Mouse (Mus musculus): ENCODE results near the gene Antxr1. TPM values are rescaled to one million over a fixed set of nuclear protein-coding genes. Genes with fewer than 3 reads are reported as not detected.

Gene Antxr1
- polyA plus RNA-seq, 1 experiment: 200 TPM

- TF ChIP-seq POLR2A (IDR thresholded peaks at IDR 0.05; ENCODE audit: low read depth, low read length): no peak
- no peak for TF ChIP-seq CTCF (IDR thresholded peaks at IDR 0.05; ENCODE audit: borderline replicate concordance, insufficient read depth, low read length)
- no peak overlapping the region for H3K4me3 ChIP-seq (ENCODE audit: insufficient read depth, low read length)
- H3K4me1 ChIP-seq (ENCODE audit: control insufficient read depth, insufficient read depth, low read length): no peaks in the 10 kb centered on the region
- no peak overlapping the region for H3K27ac ChIP-seq (ENCODE audit: insufficient read depth, low read length)
These were observed 195.6 kb downstream of the Antxr1 start for GRCm38 (mm10) chr6:87139796-87140553.

DNA sequence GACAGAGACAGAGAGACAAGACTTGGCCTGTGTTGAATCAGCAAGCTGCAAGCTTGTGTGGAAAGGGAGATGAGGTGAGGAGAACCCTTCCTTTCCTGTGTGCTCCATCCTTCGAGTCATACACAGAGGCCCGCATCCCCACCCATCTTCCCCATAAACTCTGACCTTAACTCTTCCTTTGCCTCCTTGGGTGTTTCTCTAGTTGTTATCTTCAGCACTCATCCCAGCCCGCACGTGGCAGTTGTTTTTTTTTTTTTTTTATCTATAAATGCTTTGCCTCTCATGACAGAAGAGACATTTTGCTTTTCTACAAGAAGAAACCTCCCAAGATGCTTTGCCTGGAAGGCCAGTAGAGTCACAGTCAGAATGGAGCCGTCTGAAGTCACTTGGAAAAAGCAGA, 197.1 kb downstream of the Antxr1 start:
- no peak overlapping the region for H3K4me3 ChIP-seq (ENCODE audit: insufficient read depth, low read length)
- no peaks in the 10 kb centered on the region for H3K4me1 ChIP-seq (ENCODE audit: control insufficient read depth, insufficient read depth, low read length)
- no peak for TF ChIP-seq POLR2A (IDR thresholded peaks at IDR 0.05; ENCODE audit: low read depth, low read length)
- no peak for TF ChIP-seq CTCF (IDR thresholded peaks at IDR 0.05; ENCODE audit: borderline replicate concordance, insufficient read depth, low read length)
- no peak overlapping the region for H3K27ac ChIP-seq (ENCODE audit: insufficient read depth, low read length)

GRCm38 (mm10) chr6:87133966-87134546, 201.6 kb downstream of the Antxr1 start:
- H3K4me1 ChIP-seq (ENCODE audit: control insufficient read depth, insufficient read depth, low read length): no peaks in the 10 kb centered on the region
- H3K27ac ChIP-seq (ENCODE audit: insufficient read depth, low read length): no peak overlapping the region
- no peak overlapping the region for H3K4me3 ChIP-seq (ENCODE audit: insufficient read depth, low read length)
- TF ChIP-seq CTCF (IDR thresholded peaks at IDR 0.05; ENCODE audit: borderline replicate concordance, insufficient read depth, low read length) (no peak), POLR2A (IDR thresholded peaks at IDR 0.05; ENCODE audit: low read depth, low read length) (no peak)

DNA sequence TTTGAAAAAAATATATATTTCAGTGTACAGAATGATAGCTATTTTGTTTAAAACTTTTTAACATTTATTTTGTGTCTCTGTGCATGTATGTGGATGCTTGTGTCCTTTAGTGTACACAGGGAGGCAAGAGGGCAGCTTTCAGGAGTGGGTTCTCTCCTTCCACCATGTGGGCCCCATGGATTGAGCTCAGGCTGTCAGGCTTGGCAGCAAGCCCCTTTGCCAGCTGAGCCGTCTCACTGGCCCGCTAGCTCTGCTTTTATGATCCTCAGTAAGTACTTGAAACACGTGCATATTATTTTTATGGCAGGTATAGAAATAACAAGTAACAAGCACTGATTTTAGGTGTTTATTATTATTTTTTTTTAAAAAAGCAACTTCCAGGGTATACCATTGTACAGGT, 202.1 kb downstream of the Antxr1 start:
- Histone ChIP-seq H3K27ac (ENCODE audit: insufficient read depth, low read length) (no peak overlapping the region), H3K4me1 (ENCODE audit: control insufficient read depth, insufficient read depth, low read length) (no peaks in the 10 kb centered on the region), H3K4me3 (ENCODE audit: insufficient read depth, low read length) (no peak overlapping the region)
- TF ChIP-seq POLR2A (IDR thresholded peaks at IDR 0.05; ENCODE audit: low read depth, low read length): no peak

DNA sequence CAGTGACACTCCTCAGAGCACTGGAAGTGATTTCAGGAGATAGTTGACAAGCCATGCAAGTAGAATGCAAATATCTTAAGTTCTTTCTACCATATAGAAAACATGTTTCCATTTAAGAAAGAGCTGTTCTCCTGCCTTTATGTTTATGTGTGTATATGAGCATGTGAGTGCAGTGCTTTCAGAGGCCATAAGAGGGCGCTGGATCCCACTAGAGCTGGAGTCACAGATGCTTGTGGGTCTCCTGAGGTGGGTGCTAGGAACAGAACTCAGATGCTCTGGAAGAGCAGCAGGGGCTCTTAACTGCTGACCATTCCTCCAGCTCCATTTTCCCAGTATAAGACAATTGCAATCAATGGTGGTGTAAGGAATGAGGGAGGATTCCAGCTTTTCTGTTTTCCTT, 204.5 kb downstream of the Antxr1 start:
- Histone ChIP-seq H3K27ac (ENCODE audit: insufficient read depth, low read length) (no peak overlapping the region), H3K4me1 (ENCODE audit: control insufficient read depth, insufficient read depth, low read length) (no peaks in the 10 kb centered on the region), H3K4me3 (ENCODE audit: insufficient read depth, low read length) (no peak overlapping the region)
- TF ChIP-seq POLR2A (IDR thresholded peaks at IDR 0.05; ENCODE audit: low read depth, low read length) (no peak), CTCF (IDR thresholded peaks at IDR 0.05; ENCODE audit: borderline replicate concordance, insufficient read depth, low read length) (no peak)

DNA sequence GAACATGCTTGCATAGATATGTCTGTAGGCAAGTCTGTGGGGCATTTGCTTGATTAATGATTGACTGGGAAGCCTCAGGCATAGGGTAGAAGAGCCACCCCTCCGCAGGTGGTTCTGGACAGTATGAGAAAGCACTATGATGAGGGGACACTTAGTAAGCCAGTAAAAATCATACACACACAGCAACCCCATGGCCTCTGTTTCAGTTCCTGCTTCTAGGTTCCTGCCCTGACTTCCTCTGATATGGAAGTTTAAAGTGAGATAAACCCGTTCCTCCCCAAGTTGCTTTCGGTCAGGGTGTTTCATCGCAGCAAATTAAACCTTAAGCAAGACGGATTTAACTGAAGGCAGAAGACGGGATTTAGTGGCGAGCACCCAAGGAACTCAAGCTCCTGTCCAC, 205.0 kb downstream of the Antxr1 start:
- Histone ChIP-seq H3K4me1 (ENCODE audit: control insufficient read depth, insufficient read depth, low read length) (no peaks in the 10 kb centered on the region), H3K27ac (ENCODE audit: insufficient read depth, low read length) (no peak overlapping the region), H3K4me3 (ENCODE audit: insufficient read depth, low read length) (no peak overlapping the region)
- TF ChIP-seq CTCF (IDR thresholded peaks at IDR 0.05; ENCODE audit: borderline replicate concordance, insufficient read depth, low read length) (no peak), POLR2A (IDR thresholded peaks at IDR 0.05; ENCODE audit: low read depth, low read length) (no peak)

DNA sequence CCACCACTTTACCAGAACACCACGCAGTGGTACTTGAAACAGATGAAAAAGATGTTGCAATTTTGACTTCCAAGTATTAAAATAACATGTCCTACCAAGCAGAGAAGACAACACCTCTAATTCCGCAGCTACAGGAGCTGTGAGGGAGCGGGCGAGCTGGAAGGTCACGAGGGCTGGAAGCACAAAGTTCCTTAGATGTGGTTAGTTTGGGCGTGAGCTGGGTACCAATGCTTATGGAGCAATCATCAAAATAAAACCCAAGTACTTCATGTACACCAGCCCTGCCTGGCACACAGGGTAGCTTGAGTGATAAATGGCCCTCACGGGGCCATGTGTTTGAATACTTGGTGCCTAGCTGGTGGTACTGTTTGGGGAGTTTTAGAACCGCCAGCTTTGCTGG, 205.8 kb downstream of the Antxr1 start:
- Histone ChIP-seq H3K4me1 (ENCODE audit: control insufficient read depth, insufficient read depth, low read length) (no peaks in the 10 kb centered on the region), H3K27ac (ENCODE audit: insufficient read depth, low read length) (no peak overlapping the region), H3K4me3 (ENCODE audit: insufficient read depth, low read length) (no peak overlapping the region)
- TF ChIP-seq POLR2A (IDR thresholded peaks at IDR 0.05; ENCODE audit: low read depth, low read length): no peak

- Histone ChIP-seq H3K27ac (ENCODE audit: insufficient read depth, low read length) (no peak overlapping the region), H3K4me1 (ENCODE audit: control insufficient read depth, insufficient read depth, low read length) (no peaks in the 10 kb centered on the region), H3K4me3 (ENCODE audit: insufficient read depth, low read length) (no peak overlapping the region)
- TF ChIP-seq CTCF (IDR thresholded peaks at IDR 0.05; ENCODE audit: borderline replicate concordance, insufficient read depth, low read length) (no peak), POLR2A (IDR thresholded peaks at IDR 0.05; ENCODE audit: low read depth, low read length) (no peak)
These were observed 208.4 kb downstream of the Antxr1 start for GRCm38 (mm10) chr6:87127049-87127753.

GRCm38 (mm10) chr6:87123973-87124372, 211.6 kb downstream of the Antxr1 start:
- Histone ChIP-seq H3K4me3 (ENCODE audit: insufficient read depth, low read length) (no peak overlapping the region), H3K4me1 (ENCODE audit: control insufficient read depth, insufficient read depth, low read length) (no peaks in the 10 kb centered on the region), H3K27ac (ENCODE audit: insufficient read depth, low read length) (no peak overlapping the region)
- TF ChIP-seq POLR2A (IDR thresholded peaks at IDR 0.05; ENCODE audit: low read depth, low read length) (no peak), CTCF (IDR thresholded peaks at IDR 0.05; ENCODE audit: borderline replicate concordance, insufficient read depth, low read length) (no peak)

DNA sequence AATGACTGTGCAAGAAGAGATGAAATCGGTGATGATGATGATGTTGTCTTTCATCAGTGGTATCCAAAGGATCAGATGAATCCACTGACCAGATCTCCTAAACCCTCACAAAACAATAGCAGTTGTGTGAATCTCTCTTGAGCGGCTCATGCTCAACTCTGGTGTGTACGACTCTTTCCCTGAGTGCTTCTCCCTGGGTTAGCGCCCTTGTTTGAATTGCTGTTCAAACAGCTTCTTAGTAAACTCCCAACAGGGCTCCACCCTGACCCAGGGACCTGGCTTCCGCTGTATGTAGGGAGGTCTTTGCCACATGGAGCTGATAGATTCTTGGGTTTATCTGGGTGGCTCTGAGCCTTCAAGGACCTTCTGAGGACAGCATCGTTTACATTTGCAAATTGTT, 212.2 kb downstream of the Antxr1 start:
- no peak overlapping the region for H3K27ac ChIP-seq (ENCODE audit: insufficient read depth, low read length)
- no peak for TF ChIP-seq POLR2A (IDR thresholded peaks at IDR 0.05; ENCODE audit: low read depth, low read length)
- TF ChIP-seq CTCF (IDR thresholded peaks at IDR 0.05; ENCODE audit: borderline replicate concordance, insufficient read depth, low read length): no peak

More for the DNA sequence above, 212.2 kb downstream of the Antxr1 start:
- Histone ChIP-seq H3K4me1 (ENCODE audit: control insufficient read depth, insufficient read depth, low read length) (no peaks in the 10 kb centered on the region), H3K4me3 (ENCODE audit: insufficient read depth, low read length) (no peak overlapping the region)

Measured in embryonic fibroblast, embryonic 13.5 days (primary cell).